Mouse (Mus musculus): ENCODE results near the gene Ddhd1. TPM values are rescaled to one million over a fixed set of nuclear protein-coding genes. Genes with fewer than 3 reads are reported as not detected.

Ddhd1 gene
- polyA plus RNA-seq, 1 experiment: 16.2 TPM

- H3K4me3 ChIP-seq (ENCODE audit: low read depth, low read length): no peak overlapping the region
- H3K27ac ChIP-seq (ENCODE audit: insufficient read depth, low read depth, low read length): no peak overlapping the region
- H3K36me3 ChIP-seq (ENCODE audit: control insufficient read depth, insufficient read depth, low read length): no peaks in the 10 kb centered on the region
- WGBS: 68% methylated on average over 3 of the region's 3 CpGs
- no peaks in the 10 kb centered on the region for H3K4me1 ChIP-seq (ENCODE audit: control insufficient read depth, insufficient read depth, insufficient read length, low read length)
- TF ChIP-seq CTCF (IDR thresholded peaks at IDR 0.05; ENCODE audit: extremely low read depth, insufficient read length, insufficient replicate concordance, low read depth, low read length): no peak
- TF ChIP-seq POLR2A (IDR thresholded peaks at IDR 0.05; ENCODE audit: low read depth, low read length): no peak
- H3K27me3 ChIP-seq (ENCODE audit: control insufficient read depth, insufficient read depth, low read length): no peaks in the 10 kb centered on the region
Observed at GRCm38 (mm10) chr14:45548118-45548517, 109.8 kb downstream of the Ddhd1 start.

- Histone ChIP-seq H3K27ac (ENCODE audit: insufficient read depth, low read depth, low read length) (no peak overlapping the region), H3K4me3 (ENCODE audit: low read depth, low read length) (no peak overlapping the region), H3K36me3 (ENCODE audit: control insufficient read depth, insufficient read depth, low read length) (no peaks in the 10 kb centered on the region), H3K4me1 (ENCODE audit: control insufficient read depth, insufficient read depth, insufficient read length, low read length) (no peaks in the 10 kb centered on the region; the same call in 1 of the 2 replicates), H3K27me3 (ENCODE audit: control insufficient read depth, insufficient read depth, low read length) (no peaks in the 10 kb centered on the region)
- TF ChIP-seq CTCF (IDR thresholded peaks at IDR 0.05; ENCODE audit: extremely low read depth, insufficient read length, insufficient replicate concordance, low read depth, low read length) (no peak), POLR2A (IDR thresholded peaks at IDR 0.05; ENCODE audit: low read depth, low read length) (no peak)
- WGBS: 78% methylated on average over 7 of the region's 7 CpGs
Observed at GRCm38 (mm10) chr14:45544905-45545304, 113.0 kb downstream of the Ddhd1 start.

- Histone ChIP-seq H3K27me3 (ENCODE audit: control insufficient read depth, insufficient read depth, low read length) (no peaks in the 10 kb centered on the region), H3K4me3 (ENCODE audit: low read depth, low read length) (no peak overlapping the region), H3K27ac (ENCODE audit: insufficient read depth, low read depth, low read length) (no peak overlapping the region), H3K4me1 (ENCODE audit: control insufficient read depth, insufficient read depth, insufficient read length, low read length) (no peaks in the 10 kb centered on the region; the same call in 1 of the 2 replicates), H3K36me3 (ENCODE audit: control insufficient read depth, insufficient read depth, low read length) (no peaks in the 10 kb centered on the region)
- no peak for TF ChIP-seq CTCF (IDR thresholded peaks at IDR 0.05; ENCODE audit: extremely low read depth, insufficient read length, insufficient replicate concordance, low read depth, low read length)
- TF ChIP-seq POLR2A (IDR thresholded peaks at IDR 0.05; ENCODE audit: low read depth, low read length): no peak
- WGBS: 57% methylated on average over 5 of the region's 6 CpGs
Observed at GRCm38 (mm10) chr14:45544026-45544425, 113.9 kb downstream of the Ddhd1 start.

- no peaks in the 10 kb centered on the region; the same call in 1 of the 2 replicates for H3K4me1 ChIP-seq (ENCODE audit: control insufficient read depth, insufficient read depth, insufficient read length, low read length)
- H3K4me3 ChIP-seq (ENCODE audit: low read depth, low read length): no peak overlapping the region
- no peaks in the 10 kb centered on the region for H3K36me3 ChIP-seq (ENCODE audit: control insufficient read depth, insufficient read depth, low read length)
- H3K27me3 ChIP-seq (ENCODE audit: control insufficient read depth, insufficient read depth, low read length): no peaks in the 10 kb centered on the region
- H3K27ac ChIP-seq (ENCODE audit: insufficient read depth, low read depth, low read length): peak overlapping the region; percentile 59
- 28% methylated on average over 12 of the region's 12 CpGs for WGBS
- TF ChIP-seq CTCF (IDR thresholded peaks at IDR 0.05; ENCODE audit: extremely low read depth, insufficient read length, insufficient replicate concordance, low read depth, low read length): peak; percentile 68; the same call in 1 of the 2 replicates
- TF ChIP-seq POLR2A (IDR thresholded peaks at IDR 0.05; ENCODE audit: low read depth, low read length): no peak
Observed at GRCm38 (mm10) chr14:45539659-45540468, 118.1 kb downstream of the Ddhd1 start.

Other genes with a start within 250 kb of the Ddhd1 start
- gene Fermt2, start 128.0 kb downstream of the Ddhd1 start, polyA plus RNA-seq (2012; rRNA removed): 4.7 and 4.9 TPM in 2 replicates